Mouse (Mus musculus) large intestine, adult 2 months (tissue): ENCODE data around the gene Macf1. TPM values are rescaled to one million over a fixed set of nuclear protein-coding genes. Genes with fewer than 3 reads are reported as not detected.

Source experiments
- DNase-seq: peaks from one replicate; pipeline ENCODE4 v3.0.0-alpha.2; 2012; ENCODE audit warnings: low read depth, low spot score
- WGBS: fragments of 180-500 bp; shearing (Covaris S2); methylation state at CpG from one replicate; pipeline ENCODE4 v1.1.7; 2018; 5-methylcytosine and 5-hydroxymethylcytosine counted together
- polyA plus RNA-seq: library from polyadenylated mRNA; depleted of rRNA; stranded (reverse); fragments of >200 nt; gene quantifications from 2 replicates; pipeline ENCODE4 v1.2.3, GENCODE M21; 2012

Macf1 gene
- polyA plus RNA-seq, 1 experiment, result 23.4 TPM

- no peak for DNase-seq
- WGBS, result 91% methylated on average over 1 of the region's 1 CpGs
Observed at GRCm38 (mm10) chr4:123607174-123607573, 77.0 kb downstream of the Macf1 start.

DNA sequence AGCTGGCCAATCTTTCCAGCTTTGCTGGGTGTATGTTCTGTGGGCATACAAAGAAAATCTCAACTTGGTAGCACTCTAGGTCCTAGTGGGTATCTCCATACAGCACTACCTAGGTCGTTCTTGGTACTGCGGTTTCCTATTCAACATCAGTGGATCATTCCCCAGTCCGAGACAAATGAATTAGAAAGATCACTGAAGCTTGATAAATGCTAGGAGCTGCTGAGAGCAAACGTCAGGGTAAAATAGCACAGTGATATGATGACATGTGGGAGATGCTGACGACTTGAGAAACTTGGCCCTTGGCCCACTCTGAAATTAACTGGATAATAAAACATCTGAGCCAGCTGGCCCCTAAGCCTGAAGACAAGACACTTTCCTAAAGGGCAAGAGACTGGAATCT lies 78.2 kb downstream of the Macf1 start:
- no peak for DNase-seq
- 37% methylated on average over 5 of the region's 5 CpGs for WGBS

GRCm38 (mm10) chr4:123605309-123605708 lies 78.9 kb downstream of the Macf1 start:
- DNase-seq, result no peak
- WGBS, result 32% methylated on average over 1 of the region's 1 CpGs

DNA sequence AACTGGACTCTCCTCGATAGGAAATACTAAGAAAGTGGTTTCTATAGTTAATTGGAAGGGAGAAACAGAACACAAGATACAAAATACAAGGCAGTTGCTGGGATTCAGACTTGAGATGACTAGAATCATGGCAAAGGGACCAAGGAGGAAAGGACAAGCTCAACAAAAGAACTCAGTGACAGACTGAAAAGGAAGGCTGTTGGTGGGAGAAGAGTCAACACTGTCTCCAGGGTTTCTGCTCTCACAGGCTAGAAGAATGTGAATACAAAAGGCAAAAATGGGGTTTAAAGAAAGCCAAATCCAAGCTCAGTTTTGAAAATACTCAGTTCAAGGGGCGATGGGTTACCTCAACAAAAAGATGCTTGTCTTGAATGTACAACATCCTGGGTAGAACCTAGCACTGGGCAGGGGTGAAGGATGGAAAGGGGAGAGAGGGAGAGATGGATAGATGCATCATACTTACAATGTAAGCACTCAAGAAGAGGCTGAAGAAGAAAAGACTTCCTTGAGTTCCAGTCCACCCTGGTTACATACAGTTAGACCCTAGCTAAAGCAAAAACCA lies 81.4 kb downstream of the Macf1 start:
- WGBS, result 84% methylated on average over 2 of the region's 2 CpGs
- DNase-seq, result no peak

DNA sequence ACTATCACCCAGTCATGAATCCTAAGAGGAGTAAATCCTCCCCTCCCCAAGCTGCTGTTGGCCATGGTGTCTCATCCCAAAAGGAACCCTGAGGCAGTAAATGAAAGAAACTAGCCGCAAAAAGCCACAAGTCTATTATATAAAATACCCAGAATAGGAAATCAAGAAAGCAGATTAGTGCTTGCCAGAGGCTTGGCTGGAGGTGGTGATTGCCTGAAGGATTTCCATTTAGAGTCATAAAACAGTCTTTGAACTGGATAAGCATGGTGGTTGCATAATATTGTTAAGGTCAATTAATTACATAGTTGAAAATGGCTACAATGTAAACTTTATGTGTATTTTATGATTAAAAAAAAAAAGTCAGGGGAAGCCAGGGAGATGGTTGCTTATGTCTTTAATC lies 83.1 kb downstream of the Macf1 start:
- DNase-seq, result no peak
- 41% methylated on average over 1 of the region's 1 CpGs for WGBS

- no peak for DNase-seq
- 53% methylated on average over 11 of the region's 11 CpGs for WGBS
Observed at GRCm38 (mm10) chr4:123598519-123599228, 85.5 kb downstream of the Macf1 start.

DNA sequence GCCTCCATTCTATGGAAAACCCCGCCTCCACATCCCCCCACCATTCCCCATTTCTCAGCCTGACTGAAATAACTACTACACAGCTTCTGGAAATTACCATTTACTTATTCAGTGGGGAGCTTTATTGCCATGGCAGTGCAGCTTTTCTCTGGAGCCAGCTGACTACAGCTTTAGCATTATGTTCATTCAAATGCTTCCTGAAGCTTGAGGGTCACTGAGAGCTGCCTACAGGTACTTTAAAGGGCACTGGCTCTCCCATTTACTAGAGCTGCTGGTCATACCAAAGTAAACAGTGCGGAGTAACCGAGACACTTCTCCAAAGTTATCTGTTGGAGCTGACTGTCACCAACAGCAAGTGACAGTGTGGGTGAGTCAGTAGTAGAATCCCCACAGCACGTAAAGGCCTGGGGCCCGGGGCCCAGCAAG lies 89.8 kb downstream of the Macf1 start:
- no peak for DNase-seq
- WGBS, result 62% methylated on average over 5 of the region's 5 CpGs

GRCm38 (mm10) chr4:123593664-123594063 lies 90.5 kb downstream of the Macf1 start:
- WGBS, result 67% methylated on average over 3 of the region's 3 CpGs
- no peak for DNase-seq

DNA sequence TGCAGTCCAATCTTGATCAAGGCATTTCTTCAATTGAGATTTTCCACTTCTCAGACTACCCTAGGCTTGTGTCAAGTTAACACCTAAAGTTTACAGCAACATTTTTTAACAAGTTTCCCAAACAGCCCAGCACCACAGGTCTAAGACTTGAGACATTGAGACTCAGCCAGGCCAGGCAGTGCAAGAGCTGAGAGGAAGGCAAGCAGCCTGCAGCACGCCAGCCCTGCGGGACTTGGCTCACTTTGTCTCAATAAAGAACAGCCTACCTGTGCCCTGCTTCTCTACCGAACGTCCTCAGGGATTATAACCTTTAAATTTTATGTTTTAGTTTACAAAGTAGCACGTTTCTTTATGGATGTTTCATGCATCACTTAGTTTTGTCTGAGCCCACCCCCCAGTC lies 92.1 kb downstream of the Macf1 start:
- 72% methylated on average over 5 of the region's 5 CpGs for WGBS
- DNase-seq, result no peak

DNA sequence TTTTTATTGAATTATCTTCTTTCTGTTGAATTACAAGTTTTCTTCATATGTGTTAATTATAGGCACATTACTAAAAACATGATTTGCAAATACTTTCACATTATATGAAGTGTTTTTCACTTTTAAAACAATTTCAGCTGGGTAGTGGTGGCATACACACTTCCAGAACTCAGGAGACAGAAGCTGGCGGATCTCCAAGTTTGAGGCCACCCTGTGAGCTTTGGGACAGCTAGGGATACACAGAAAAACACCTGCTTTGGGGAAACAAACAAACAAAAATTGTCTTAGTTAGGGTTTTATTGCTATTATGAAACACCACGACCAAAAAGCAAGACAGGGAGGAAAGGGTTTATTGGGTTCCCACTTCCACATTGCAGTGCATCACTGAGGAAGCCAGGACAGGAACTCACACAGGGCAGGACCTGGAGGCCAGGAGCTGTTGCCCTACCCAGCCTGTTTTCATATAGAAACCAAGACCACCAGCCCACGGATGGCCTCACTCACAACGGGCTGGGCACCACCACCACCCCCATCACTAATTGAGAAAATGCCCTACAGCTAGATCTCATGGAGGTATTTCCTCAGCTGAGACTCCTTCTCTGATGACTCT lies 93.0 kb downstream of the Macf1 start:
- DNase-seq, result no peak
- 58% methylated on average over 4 of the region's 4 CpGs for WGBS

- no peak for DNase-seq
- 60% methylated on average over 3 of the region's 3 CpGs for WGBS
Observed at GRCm38 (mm10) chr4:123589496-123589895, 94.7 kb downstream of the Macf1 start.

DNA sequence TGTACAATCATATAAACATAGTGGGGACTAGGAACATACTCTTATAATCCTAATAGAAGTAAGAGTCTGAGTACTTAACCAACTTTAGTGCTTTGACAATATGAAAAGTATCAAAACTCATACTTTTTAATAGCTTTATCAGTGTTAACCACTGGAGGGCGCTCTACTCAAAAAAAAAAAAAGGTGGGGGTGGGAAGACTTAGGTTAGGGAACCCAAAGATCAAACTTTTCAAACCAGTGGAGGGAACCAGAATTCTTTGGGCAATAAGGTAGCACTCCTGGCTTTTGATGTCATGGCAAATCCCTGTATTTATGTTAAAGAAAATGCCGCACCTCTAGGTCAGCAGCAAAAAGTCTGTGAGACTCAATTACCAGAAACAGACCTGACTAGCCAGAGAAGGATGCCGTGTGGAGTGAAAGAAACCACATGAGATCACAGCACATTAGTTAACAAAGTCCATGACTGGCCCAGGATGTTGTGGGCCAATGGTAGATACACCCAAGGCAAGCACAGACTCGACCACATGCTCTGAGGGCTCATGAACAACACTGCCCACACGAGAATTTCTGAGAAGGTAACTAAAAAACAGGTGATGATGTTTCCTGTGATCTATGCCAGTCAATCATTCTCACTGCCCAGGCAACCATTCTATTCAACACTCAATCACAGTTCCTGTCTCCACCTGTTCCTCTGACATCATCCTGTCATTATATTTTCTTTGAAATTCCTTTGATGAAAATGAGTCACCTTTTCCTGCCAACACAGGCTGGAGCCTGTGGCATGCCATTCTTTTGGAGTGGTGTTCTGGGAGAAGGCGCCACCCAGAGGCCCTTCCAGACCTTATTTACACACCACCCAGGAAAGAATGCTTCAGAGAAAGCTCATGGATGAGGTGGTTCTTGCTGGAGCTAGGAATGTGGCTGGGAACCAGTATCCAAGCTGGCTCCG lies 95.5 kb downstream of the Macf1 start:
- no peak for DNase-seq
- WGBS, result 24% methylated on average over 7 of the region's 7 CpGs

GRCm38 (mm10) chr4:123587616-123588015 lies 96.5 kb downstream of the Macf1 start:
- DNase-seq, result no peak
- 65% methylated on average over 3 of the region's 3 CpGs for WGBS

GRCm38 (mm10) chr4:123584720-123585093 lies 99.5 kb downstream of the Macf1 start:
- 70% methylated on average over 3 of the region's 3 CpGs for WGBS
- no peak for DNase-seq

DNA sequence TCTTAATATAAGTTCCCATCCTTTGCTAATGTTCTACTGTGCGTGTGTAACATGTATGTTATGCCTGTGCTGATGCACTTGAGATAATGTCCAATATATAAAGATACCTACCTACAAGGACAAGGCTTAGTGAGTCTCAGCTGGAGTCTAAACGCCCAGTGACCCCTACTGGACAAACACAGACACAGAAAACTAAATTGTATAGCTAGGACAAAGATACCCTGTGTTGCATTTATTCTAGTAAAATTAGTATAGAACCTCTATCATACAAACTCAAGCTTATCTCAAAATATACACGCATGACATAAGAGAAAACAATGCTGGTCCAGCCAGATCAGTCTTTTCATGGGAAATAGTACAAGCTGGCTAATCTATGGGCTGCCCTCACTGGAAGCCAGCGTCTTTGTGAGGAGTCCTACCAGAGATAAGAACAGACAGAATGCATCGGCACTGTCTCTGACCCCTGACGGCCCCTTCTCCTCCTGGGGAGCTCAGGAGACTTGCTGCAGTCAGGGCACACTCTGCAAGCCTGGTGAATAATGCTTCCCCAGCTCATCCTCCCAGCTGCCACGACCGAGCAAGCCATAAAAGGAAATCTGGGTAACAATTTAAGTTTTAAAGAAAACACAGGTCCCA lies 100.0 kb downstream of the Macf1 start:
- DNase-seq, result no peak
- 58% methylated on average over 8 of the region's 8 CpGs for WGBS

DNA sequence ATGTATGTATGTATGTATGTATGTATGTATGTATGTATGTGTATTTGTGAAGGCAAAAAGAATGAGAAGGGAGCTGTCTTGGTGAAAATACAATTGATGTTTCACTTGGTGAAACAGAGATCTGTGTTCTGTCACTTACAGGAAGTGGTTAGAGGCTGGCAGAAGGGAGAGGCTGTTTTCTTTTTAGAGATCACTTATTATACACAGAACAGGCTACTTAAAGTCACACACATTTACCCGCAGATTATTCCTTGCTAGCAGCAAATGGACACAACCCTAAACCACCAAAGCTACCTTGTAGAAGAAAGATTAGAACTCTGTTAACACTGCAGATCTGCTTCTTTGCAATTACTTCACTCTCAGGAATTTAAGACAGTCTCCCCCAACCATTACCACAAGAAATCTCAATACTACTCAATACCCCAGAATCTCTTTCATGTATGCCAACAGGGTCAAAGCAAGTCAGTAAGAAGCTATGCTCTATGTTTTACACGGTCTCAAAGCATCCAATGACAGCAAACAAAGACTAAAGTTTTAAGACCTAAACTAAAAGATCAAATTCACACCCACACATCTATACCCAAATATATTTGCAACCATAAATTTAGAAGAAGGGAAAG lies 106.6 kb downstream of the Macf1 start:
- 44% methylated on average over 2 of the region's 2 CpGs for WGBS
- no peak for DNase-seq

GRCm38 (mm10) chr4:123572434-123573336 lies 111.5 kb downstream of the Macf1 start:
- DNase-seq, result no peak
- WGBS, result 39% methylated on average over 11 of the region's 11 CpGs

DNA sequence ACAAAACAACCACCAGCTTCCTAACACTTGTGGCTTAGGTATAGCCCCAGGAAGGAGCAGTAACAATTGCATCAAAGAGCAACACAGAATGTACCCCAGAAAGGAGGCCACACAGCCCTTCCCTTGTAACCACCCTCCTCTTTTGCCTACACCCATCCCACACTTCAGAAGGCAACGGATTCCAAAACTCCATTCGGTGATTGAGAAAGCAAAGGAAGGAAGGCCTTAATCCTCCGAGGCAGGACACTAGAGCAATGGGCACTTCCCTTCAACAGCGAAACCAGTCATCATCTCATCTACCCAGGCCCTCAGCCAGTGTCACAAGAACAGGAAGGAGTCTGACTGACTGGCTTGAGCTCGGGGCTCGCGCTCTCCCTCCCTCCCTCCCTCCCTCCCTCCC lies 112.3 kb downstream of the Macf1 start:
- WGBS, result 26% methylated on average over 7 of the region's 7 CpGs
- no peak for DNase-seq
